Mouse (Mus musculus) intestine, postnatal 0 days (tissue): ENCODE results near the gene Wnt7b. TPM values are rescaled to one million over a fixed set of nuclear protein-coding genes. Genes with fewer than 3 reads are reported as not detected.

ENCODE experiments used
- ATAC-seq: fragments of 200-750 bp; cut with Nextera tagmentation; 2 replicates; pipeline ENCODE4 v1.8.0; 2017; ENCODE audit warnings: mild to moderate bottlenecking, moderate TSS enrichment, moderate library complexity
- H3K27ac ChIP-seq: fragments of 300-500 bp; sonication (generic); 2 replicates; pipeline ENCODE4 v1.5.1; 2014; ENCODE audit warnings: mild to moderate bottlenecking, low read depth, low read length, moderate library complexity
- H3K27me3 ChIP-seq: fragments of 300-500 bp; sonication (generic); replicated peaks from 2 replicates; pipeline ENCODE4 v1.6.1; 2014; ENCODE audit warnings: low read length, mixed read lengths; ENCODE audit not compliant: control insufficient read depth, insufficient read depth
- H3K36me3 ChIP-seq: fragments of 300-500 bp; sonication (generic); 2 replicates; pipeline ENCODE4 v1.6.1; 2014; ENCODE audit warnings: mild to moderate bottlenecking, moderate library complexity; ENCODE audit not compliant: control insufficient read depth, insufficient read depth
- H3K4me1 ChIP-seq: fragments of 300-500 bp; sonication (generic); replicated peaks from 2 replicates; pipeline ENCODE4 v1.6.1; 2014; ENCODE audit warnings: antibody characterized with exemption, low read length, mixed read lengths; ENCODE audit not compliant: control insufficient read depth, insufficient read depth
- H3K4me2 ChIP-seq: fragments of 300-500 bp; sonication (generic); replicated peaks from 2 replicates; pipeline ENCODE4 v1.6.1; 2014; ENCODE audit warnings: low read depth, mild to moderate bottlenecking, moderate library complexity
- H3K4me3 ChIP-seq: fragments of 300-500 bp; sonication (generic); 2 replicates; pipeline ENCODE4 v1.5.1; 2014; ENCODE audit warnings: low read depth, low read length
- H3K9ac ChIP-seq: fragments of 300-500 bp; sonication (generic); 2 replicates; pipeline ENCODE4 v1.6.1; 2014; ENCODE audit warnings: mild to moderate bottlenecking, low read depth, low read length
- H3K9me3 ChIP-seq: fragments of 300-500 bp; sonication (generic); 2 replicates; pipeline ENCODE4 v1.6.1; 2016; ENCODE audit warnings: mixed run types; ENCODE audit not compliant: control insufficient read depth
- CTCF ChIP-seq: sonication (generic); IDR thresholded peaks from 2 replicates; pipeline ENCODE4 v1.5.1; 2016; ENCODE audit warnings: low read depth, mild to moderate bottlenecking, control low read depth, antibody characterized with exemption, moderate library complexity
- WGBS: fragments of 180-500 bp; shearing (Covaris S2); extraction: QIAGEN DNeasy Blood & Tissue Kit; methylation state at CpG from one replicate; pipeline ENCODE4 v1.1.7; 2014; 5-methylcytosine and 5-hydroxymethylcytosine counted together
- polyA plus RNA-seq: library from polyadenylated mRNA; unstranded; fragments of >200 nt; fragmentation: Nextera tagmentation; extraction: Ambion mirVana; gene quantifications from 2 replicates; pipeline ENCODE4 v1.2.1, GENCODE M21; 2015

Wnt7b gene
- polyA plus RNA-seq, 1 experiment from 2014 or later = 0.14 TPM

DNA sequence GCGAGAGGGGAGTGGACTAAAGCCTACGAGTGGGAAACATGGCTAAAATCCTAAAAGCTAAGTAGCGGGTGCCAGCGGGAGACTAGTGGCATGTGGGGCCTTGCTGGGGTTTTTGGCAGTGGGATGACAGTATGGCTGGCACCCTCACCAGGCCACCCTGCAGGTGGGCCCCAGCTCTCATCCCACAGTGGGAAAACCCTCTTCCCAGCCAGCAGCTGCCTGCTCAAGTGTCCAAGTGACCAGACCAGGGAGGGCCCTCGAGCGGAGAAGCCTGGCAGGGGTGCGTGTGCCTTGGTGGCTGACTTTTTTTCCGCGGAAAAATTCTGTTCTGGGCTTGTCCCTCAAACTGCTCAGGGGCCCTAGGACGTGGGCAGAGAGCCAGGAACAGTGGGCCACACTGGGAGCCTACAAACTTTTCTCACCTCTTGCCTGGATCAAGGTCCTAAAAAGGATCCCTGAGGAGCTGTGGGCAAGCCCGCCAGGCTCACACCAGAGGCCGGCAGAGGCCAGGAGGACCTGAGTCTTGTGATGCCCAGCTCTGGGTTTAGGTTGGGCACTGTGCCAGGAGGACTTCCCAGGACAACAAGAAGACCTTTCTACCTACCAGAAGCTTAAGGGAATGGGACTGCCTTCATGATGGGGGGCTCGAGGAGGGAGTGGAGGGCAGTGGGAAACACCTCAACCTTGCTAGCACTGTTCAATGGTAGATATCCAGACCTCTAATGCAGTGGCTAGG is 18.1 kb downstream of the Wnt7b start:
- H3K9me3 ChIP-seq = no peaks in the 10 kb centered on the region
- no peak overlapping the region for H3K4me3 ChIP-seq
- H3K27ac ChIP-seq = no peak overlapping the region
- TF ChIP-seq CTCF = no peak
- H3K4me2 ChIP-seq = no peak overlapping the region
- 84% methylated on average over 13 of the region's 13 CpGs for WGBS
- no peaks in the 10 kb centered on the region for H3K36me3 ChIP-seq
- no peak for ATAC-seq
- H3K4me1 ChIP-seq = no peaks in the 10 kb centered on the region
- H3K9ac ChIP-seq = no peak overlapping the region
- H3K27me3 ChIP-seq = no peaks in the 10 kb centered on the region

DNA sequence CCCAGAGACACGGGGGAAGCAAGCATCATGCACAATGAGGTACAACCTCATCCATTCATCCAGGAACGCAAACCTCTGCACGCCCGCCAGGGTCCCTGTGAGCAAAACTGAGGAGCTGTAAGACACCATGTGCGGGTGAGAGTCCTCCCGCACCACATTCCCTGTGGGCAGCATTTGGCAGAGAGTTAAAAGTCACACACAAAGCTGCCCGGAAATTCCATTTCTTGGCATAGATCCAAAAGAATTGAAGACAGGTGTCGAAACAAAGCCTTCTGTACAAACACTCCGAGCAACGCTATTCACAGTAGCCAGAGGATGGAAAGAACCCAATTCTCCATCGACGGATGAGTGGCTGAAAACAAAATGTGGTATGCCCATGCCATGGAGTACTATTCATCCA is 20.3 kb downstream of the Wnt7b start:
- 85% methylated on average over 12 of the region's 12 CpGs for WGBS

DNA sequence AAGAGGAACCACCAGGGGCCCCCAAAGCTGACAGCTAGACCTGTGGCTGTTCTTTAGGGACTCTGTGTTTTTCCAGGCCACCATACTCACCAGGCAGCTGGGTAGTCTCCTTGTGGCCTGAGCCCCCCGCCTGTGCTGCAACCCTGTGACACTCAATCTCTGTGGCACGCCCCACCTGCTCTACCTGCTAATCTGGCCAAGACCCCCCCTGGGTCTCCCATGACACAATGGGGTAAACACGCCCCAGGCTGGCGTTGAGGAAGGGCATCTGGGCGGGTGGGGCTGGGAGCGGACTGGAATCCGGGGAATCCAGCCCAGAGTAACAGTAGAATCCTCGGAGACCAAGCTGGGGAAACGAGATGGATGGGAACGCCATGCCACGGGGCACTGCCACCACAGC is 21.4 kb downstream of the Wnt7b start:
- H3K9me3 ChIP-seq = no peaks in the 10 kb centered on the region
- H3K9ac ChIP-seq = no peak overlapping the region
- no peak for ATAC-seq
- WGBS = 64% methylated on average over 11 of the region's 11 CpGs
- no peaks in the 10 kb centered on the region for H3K36me3 ChIP-seq
- H3K27ac ChIP-seq = no peak overlapping the region
- no peaks in the 10 kb centered on the region for H3K27me3 ChIP-seq
- H3K4me1 ChIP-seq = no peaks in the 10 kb centered on the region
- no peak overlapping the region for H3K4me3 ChIP-seq
- no peak overlapping the region for H3K4me2 ChIP-seq
- TF ChIP-seq CTCF = no peak

More for the DNA sequence above, 20.3 kb downstream of the Wnt7b start:
- H3K4me2 ChIP-seq = no peak overlapping the region
- H3K27me3 ChIP-seq = no peaks in the 10 kb centered on the region
- no peak overlapping the region for H3K27ac ChIP-seq
- no peak overlapping the region for H3K9ac ChIP-seq
- H3K36me3 ChIP-seq = no peaks in the 10 kb centered on the region
- TF ChIP-seq CTCF = no peak
- ATAC-seq = no peak
- no peaks in the 10 kb centered on the region for H3K4me1 ChIP-seq
- H3K4me3 ChIP-seq = no peak overlapping the region
- no peaks in the 10 kb centered on the region for H3K9me3 ChIP-seq

DNA sequence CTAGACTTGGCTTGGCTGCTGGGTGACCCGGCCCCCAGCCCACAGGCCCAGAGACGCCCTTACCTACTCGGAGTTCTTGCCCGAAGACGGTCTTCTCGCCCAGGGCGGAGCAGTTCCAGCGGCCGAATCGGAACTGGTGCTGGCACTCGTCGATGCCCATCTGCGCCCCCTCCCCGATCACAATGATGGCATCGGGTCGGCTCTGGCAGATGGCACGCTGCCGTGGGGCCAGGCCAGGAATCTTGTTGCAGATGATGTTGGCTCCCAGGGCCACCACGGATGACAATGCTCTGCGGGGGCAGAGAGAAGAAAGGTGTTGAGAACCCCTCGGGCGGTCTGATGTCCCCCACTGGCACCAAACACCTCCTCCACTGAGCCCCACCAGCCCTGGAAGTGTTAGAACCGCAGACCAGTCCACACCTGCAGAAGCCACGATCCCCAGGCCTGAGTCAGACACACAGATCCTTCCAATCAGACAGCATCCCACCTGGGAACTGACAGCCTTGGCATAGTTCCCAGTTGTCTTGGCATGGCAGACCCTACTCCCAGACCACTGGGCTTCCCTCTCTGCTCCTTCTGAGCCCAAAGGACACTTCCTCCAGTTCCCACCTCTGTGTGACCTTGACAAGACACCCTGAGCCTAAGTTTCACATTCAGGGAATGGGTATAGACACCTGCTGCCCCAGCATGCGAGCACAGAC is 23.3 kb downstream of the Wnt7b start:
- Histone ChIP-seq H3K9ac (no peak overlapping the region), H3K4me3 (no peak overlapping the region), H3K36me3 (no peaks in the 10 kb centered on the region), H3K27ac (no peak overlapping the region), H3K4me1 (no peaks in the 10 kb centered on the region), H3K4me2 (no peak overlapping the region), H3K9me3 (no peaks in the 10 kb centered on the region), H3K27me3 (no peaks in the 10 kb centered on the region)
- 90% methylated on average over 25 of the region's 25 CpGs for WGBS
- ATAC-seq = no peak
- no peak for TF ChIP-seq CTCF

DNA sequence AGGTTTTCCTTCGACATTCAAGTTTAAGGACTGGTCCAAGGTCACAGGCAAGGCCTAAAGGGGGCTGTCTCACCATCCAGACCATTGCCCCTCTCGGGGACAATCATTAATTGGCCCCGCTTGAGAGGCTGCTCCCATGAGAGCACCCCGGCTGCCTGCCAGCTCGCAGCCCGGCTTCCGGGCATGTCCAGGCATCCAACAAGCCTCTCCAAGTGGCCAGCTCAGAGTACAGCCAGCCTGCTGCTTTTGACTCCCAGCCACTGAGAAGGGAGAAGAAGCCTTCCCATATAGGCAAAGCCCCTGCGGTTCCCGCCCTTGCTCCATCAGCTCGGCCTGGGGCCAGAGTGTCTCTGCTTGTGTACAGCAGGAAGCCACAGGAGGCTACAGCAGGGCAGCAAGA is 26.5 kb downstream of the Wnt7b start:
- 63% methylated on average over 10 of the region's 10 CpGs for WGBS
- no peaks in the 10 kb centered on the region for H3K27me3 ChIP-seq

DNA sequence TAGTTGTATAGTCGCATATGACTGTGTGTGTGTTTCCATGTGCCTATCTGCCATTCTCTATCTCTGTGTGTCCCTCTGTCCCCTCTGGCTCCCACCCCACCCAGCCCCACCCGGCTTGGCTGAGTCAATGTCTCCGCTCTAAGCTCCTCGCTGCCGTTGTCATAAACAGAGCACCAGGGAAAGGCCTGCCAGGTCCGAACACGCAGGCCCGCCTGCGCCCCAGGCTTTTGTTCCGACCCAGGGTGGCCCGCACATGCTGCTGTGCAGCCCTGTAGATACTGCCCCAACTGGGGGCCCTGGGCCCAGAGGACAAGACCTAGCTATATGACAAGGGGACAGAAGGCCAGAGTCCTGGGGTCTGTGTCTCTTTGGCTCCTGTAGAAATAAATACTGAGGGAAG is 28.9 kb downstream of the Wnt7b start:
- Histone ChIP-seq H3K4me3 (no peak overlapping the region), H3K9me3 (no peaks in the 10 kb centered on the region), H3K36me3 (no peaks in the 10 kb centered on the region), H3K27ac (no peak overlapping the region), H3K27me3 (no peaks in the 10 kb centered on the region), H3K4me1 (no peaks in the 10 kb centered on the region), H3K9ac (no peak overlapping the region), H3K4me2 (no peak overlapping the region)
- TF ChIP-seq CTCF = no peak
- 69% methylated on average over 11 of the region's 11 CpGs for WGBS
- ATAC-seq = no peak

More for the DNA sequence above, 26.5 kb downstream of the Wnt7b start:
- Histone ChIP-seq H3K27ac (no peak overlapping the region), H3K4me3 (no peak overlapping the region), H3K36me3 (no peaks in the 10 kb centered on the region), H3K4me1 (no peaks in the 10 kb centered on the region), H3K4me2 (no peak overlapping the region), H3K9ac (no peak overlapping the region), H3K9me3 (no peaks in the 10 kb centered on the region)
- TF ChIP-seq CTCF = no peak
- no peak for ATAC-seq
